Mouse (Mus musculus) midbrain, embryonic 12.5 days (tissue): ENCODE data around the gene Batf. TPM values are rescaled to one million over a fixed set of nuclear protein-coding genes. Genes with fewer than 3 reads are reported as not detected.
"Not testable (repeated sequence)": the region's sequence is repeated elsewhere in the genome, so short reads cannot be mapped to it uniquely, and the experiment has no call there.

Experiments
- ATAC-seq: fragments of 200-750 bp; cut with Nextera tagmentation; 2 replicates; pipeline ENCODE4 v1.8.0; 2017; ENCODE audit warnings: low read depth, moderate TSS enrichment, moderate library complexity; ENCODE audit not compliant: low FRiP score
- H3K27ac ChIP-seq: fragments of 300-500 bp; sonication (generic); replicated peaks from 2 replicates; pipeline ENCODE4 v1.5.1; 2016; ENCODE audit warnings: mild to moderate bottlenecking
- H3K27me3 ChIP-seq: fragments of 300-500 bp; sonication (generic); 2 replicates; pipeline ENCODE4 v1.6.1; 2016; ENCODE audit warnings: mild to moderate bottlenecking
- H3K36me3 ChIP-seq: fragments of 300-500 bp; sonication (generic); 2 replicates; pipeline ENCODE4 v1.6.1; 2016
- H3K4me1 ChIP-seq: fragments of 300-500 bp; sonication (generic); 2 replicates; pipeline ENCODE4 v1.6.1; 2016
- H3K4me2 ChIP-seq: fragments of 300-500 bp; sonication (generic); replicated peaks from 2 replicates; pipeline ENCODE4 v1.6.1; 2016; ENCODE audit warnings: mild to moderate bottlenecking, moderate library complexity
- H3K4me3 ChIP-seq: fragments of 300-500 bp; sonication (generic); 2 replicates; pipeline ENCODE4 v1.5.1; 2016; ENCODE audit warnings: mild to moderate bottlenecking
- H3K9ac ChIP-seq: fragments of 300-500 bp; sonication (generic); replicated peaks from 2 replicates; pipeline ENCODE4 v1.6.1; 2016; ENCODE audit warnings: mild to moderate bottlenecking, moderate library complexity
- H3K9me3 ChIP-seq: fragments of 300-500 bp; sonication (generic); 2 replicates; pipeline ENCODE4 v1.6.1; 2016; ENCODE audit warnings: mild to moderate bottlenecking
- WGBS: fragments of 180-500 bp; shearing (Covaris S2); methylation state at CpG from one replicate; pipeline ENCODE4 v1.1.7; 2016; 5-methylcytosine and 5-hydroxymethylcytosine counted together
- polyA plus RNA-seq: library from polyadenylated mRNA; unstranded; fragments of >200 nt; fragmentation: Nextera tagmentation; extraction: Ambion mirVana; gene quantifications from 2 replicates; pipeline ENCODE4 v1.2.1, GENCODE M21; 2016

The Batf gene
- polyA plus RNA-seq, 1 experiment from 2014 or later = 2.0 TPM

GRCm38 (mm10) chr12:85687846-85688245, 1.4 kb downstream of the Batf start:
- no peak for ATAC-seq
- no peaks in the 10 kb centered on the region for H3K9me3 ChIP-seq
- H3K4me2 ChIP-seq = no peak overlapping the region
- H3K4me3 ChIP-seq = no peak overlapping the region
- no peaks in the 10 kb centered on the region for H3K4me1 ChIP-seq
- no peak overlapping the region for H3K9ac ChIP-seq
- WGBS = 71% methylated on average over 6 of the region's 6 CpGs
- H3K27me3 ChIP-seq = no peaks in the 10 kb centered on the region
- no peaks in the 10 kb centered on the region for H3K36me3 ChIP-seq
- no peak overlapping the region for H3K27ac ChIP-seq

GRCm38 (mm10) chr12:85695787-85696186, 9.3 kb downstream of the Batf start:
- H3K4me1 ChIP-seq = no peaks in the 10 kb centered on the region
- H3K36me3 ChIP-seq = no peaks in the 10 kb centered on the region
- no peaks in the 10 kb centered on the region for H3K9me3 ChIP-seq
- no peak for ATAC-seq
- no peak overlapping the region for H3K9ac ChIP-seq
- 96% methylated on average over 2 of the region's 2 CpGs for WGBS
- H3K27ac ChIP-seq = no peak overlapping the region
- no peak overlapping the region for H3K4me2 ChIP-seq
- H3K27me3 ChIP-seq = peaks cover 4% of the 10 kb centered on the region; the same call in 1 of the 2 replicates
- H3K4me3 ChIP-seq = no peak overlapping the region

DNA sequence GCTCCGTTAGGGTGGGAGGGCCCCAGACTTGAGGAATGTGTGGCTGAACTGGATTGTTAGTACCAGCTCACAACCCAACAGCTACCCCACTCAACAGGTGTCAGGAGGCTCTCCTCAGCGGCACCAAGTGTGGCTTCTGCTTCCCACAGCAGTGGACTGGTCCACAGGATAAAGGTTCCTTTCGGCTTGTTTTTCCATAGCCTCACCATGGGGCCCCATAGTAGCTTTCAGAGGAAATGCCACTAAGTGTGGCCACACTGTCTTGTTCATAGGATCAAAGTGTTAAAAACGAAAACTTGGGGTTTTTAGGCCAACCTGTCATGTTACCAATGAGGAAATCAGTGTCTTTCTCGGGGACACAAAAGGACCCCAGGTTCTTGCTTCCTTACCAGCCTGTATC, 10.0 kb downstream of the Batf start:
- Histone ChIP-seq H3K27ac (no peak overlapping the region), H3K4me3 (no peak overlapping the region), H3K4me1 (no peaks in the 10 kb centered on the region), H3K9me3 (no peaks in the 10 kb centered on the region), H3K36me3 (no peaks in the 10 kb centered on the region), H3K27me3 (peaks cover 4% of the 10 kb centered on the region; the same call in 1 of the 2 replicates), H3K9ac (no peak overlapping the region), H3K4me2 (no peak overlapping the region)
- 81% methylated on average over 5 of the region's 5 CpGs for WGBS
- no peak for ATAC-seq

DNA sequence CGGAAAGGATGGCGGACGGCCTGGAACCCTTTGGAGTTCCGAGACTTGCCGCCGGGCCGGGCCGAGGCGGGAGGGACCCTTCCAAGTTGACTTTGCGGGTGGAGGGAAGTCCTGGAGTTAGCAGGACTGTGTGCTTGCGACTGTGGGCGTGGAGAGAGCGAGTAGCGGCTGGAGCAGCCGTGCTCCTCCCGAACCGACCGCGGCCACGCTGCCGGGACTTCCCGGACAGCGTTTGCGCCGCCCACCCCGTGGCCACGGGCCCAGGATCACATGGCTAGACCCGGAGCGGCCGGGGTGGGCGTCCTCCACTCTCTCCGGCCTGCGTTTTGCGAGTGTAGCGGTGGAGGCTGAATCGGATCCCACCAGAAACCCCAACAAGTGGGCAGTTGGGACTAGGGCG, 11.7 kb downstream of the Batf start:
- WGBS = 32% methylated on average over 11 of the region's 37 CpGs
- not testable (repeated sequence) for H3K27me3 ChIP-seq, H3K4me3 ChIP-seq, H3K27ac ChIP-seq, H3K4me1 ChIP-seq, H3K36me3 ChIP-seq, H3K9me3 ChIP-seq, H3K9ac ChIP-seq, H3K4me2 ChIP-seq
- ATAC-seq = peak; percentile 76

DNA sequence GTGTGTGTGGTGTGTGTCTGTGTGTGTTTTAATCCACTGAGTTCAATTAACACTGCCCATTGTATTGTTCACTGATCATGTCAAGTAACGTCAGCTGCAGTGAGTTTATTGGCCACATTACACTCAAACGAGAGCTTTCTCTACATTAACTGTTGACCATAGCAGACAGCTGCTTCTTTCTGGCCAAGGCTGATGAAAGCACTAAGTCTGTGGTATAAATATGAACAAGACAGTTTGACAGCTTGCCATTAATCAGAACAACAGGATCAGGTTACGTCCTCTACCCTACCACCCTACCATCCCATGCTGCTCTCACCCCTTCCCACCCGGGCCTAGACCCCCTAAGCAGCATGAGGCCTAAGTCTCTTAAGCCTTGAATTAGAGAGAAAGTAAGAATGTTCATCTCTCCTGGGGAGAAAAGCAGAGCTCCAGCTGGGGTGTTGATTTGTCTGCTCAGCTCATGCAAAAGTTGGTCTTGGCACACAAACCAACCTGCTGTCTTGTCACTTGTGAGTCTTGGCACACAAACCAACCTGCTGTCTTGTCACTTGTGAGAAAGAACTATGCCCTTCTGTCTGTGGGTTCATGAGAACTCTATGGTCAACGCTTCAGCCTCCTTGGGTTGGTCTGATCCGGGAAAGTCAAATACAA, 13.8 kb downstream of the Batf start:
- peaks cover 10% of the 10 kb centered on the region for H3K27me3 ChIP-seq
- no peaks in the 10 kb centered on the region for H3K36me3 ChIP-seq
- ATAC-seq = no peak
- H3K4me3 ChIP-seq = no peak overlapping the region
- no peak overlapping the region for H3K9ac ChIP-seq
- no peak overlapping the region for H3K4me2 ChIP-seq
- H3K27ac ChIP-seq = no peak overlapping the region
- H3K4me1 ChIP-seq = peaks cover 4% of the 10 kb centered on the region
- no peaks in the 10 kb centered on the region for H3K9me3 ChIP-seq
- WGBS = 70% methylated on average over 6 of the region's 6 CpGs

DNA sequence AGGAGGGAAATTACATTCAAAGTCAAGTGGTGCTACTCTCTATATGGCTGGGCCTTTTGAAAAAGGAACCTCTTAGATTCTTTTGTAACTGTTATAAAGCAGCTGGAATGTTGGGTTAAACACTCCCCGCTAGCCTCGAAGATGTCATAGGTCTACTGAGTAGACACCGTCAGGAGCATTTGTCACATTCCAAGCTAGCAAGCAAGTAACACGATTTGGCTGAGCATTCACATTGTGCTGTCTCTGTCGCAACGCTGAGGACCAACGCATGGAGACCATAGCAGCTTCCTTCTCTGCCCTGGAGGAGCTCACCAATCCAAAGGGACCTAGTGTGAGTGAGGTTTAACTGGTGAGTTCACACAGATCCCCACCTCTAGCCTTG, 14.4 kb downstream of the Batf start:
- no peak overlapping the region for H3K4me3 ChIP-seq
- H3K9me3 ChIP-seq = no peaks in the 10 kb centered on the region
- no peak overlapping the region for H3K4me2 ChIP-seq
- H3K9ac ChIP-seq = no peak overlapping the region
- H3K36me3 ChIP-seq = no peaks in the 10 kb centered on the region
- ATAC-seq = no peak
- WGBS = 87% methylated on average over 7 of the region's 7 CpGs
- H3K27me3 ChIP-seq = peaks cover 15% of the 10 kb centered on the region
- no peak overlapping the region for H3K27ac ChIP-seq
- H3K4me1 ChIP-seq = peaks cover 9% of the 10 kb centered on the region

GRCm38 (mm10) chr12:85702166-85703055, 15.9 kb downstream of the Batf start:
- Histone ChIP-seq H3K27ac (no peak overlapping the region), H3K27me3 (peaks cover 22% of the 10 kb centered on the region), H3K4me1 (peaks cover 10% of the 10 kb centered on the region), H3K9me3 (no peaks in the 10 kb centered on the region), H3K36me3 (no peaks in the 10 kb centered on the region), H3K4me3 (no peak overlapping the region), H3K9ac (no peak overlapping the region), H3K4me2 (no peak overlapping the region)
- WGBS = 80% methylated on average over 15 of the region's 15 CpGs
- no peak for ATAC-seq

DNA sequence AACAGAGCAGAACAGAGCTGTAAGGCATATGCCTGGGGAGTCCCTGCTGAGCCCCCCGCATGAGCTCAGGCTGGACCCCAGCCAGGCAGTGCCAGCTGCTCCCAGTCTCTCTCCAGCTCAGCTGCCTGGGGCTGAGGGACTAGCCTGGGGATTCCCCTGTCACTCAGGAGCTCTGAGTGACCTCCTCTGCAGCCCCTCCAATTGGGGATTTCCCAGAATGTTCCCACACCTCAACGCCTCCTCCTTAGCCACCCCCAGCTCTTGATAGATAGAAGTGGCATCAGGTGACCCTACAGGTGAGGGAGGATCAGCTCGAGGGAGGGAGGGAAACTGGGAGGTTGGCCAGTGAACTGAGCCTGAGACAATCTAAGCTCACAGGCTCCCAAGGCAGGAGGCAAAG, 17.0 kb downstream of the Batf start:
- Histone ChIP-seq H3K9me3 (no peaks in the 10 kb centered on the region), H3K27me3 (peaks cover 27% of the 10 kb centered on the region), H3K27ac (no peak overlapping the region), H3K4me2 (no peak overlapping the region), H3K9ac (no peak overlapping the region), H3K4me1 (peaks cover 10% of the 10 kb centered on the region), H3K36me3 (no peaks in the 10 kb centered on the region), H3K4me3 (no peak overlapping the region)
- no peak for ATAC-seq
- WGBS = 86% methylated on average over 3 of the region's 3 CpGs

DNA sequence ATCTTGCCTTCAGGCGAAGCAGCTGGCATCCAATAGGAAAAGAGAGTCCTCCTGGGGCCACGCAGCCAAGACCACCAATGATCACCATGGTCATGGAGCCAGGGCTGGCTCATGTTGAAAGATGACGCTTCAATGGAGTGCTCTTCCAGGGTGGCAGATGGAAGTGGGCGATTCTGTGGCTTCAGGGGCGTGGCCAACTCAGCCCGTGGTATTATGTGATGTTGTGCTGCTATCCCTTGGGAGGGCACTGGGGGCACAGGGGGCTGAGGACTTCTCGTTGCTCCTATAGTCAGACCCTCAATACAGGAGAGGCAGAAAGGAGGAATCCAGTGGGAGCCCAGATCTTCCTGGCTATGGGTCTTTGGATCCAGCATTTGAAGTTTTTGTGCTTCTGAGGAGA, 18.1 kb downstream of the Batf start:
- Histone ChIP-seq H3K4me3 (no peak overlapping the region), H3K36me3 (no peaks in the 10 kb centered on the region), H3K4me2 (no peak overlapping the region), H3K27me3 (peaks cover 24% of the 10 kb centered on the region), H3K4me1 (peaks cover 10% of the 10 kb centered on the region), H3K9ac (no peak overlapping the region), H3K27ac (no peak overlapping the region), H3K9me3 (no peaks in the 10 kb centered on the region)
- WGBS = 73% methylated on average over 7 of the region's 7 CpGs
- no peak for ATAC-seq

DNA sequence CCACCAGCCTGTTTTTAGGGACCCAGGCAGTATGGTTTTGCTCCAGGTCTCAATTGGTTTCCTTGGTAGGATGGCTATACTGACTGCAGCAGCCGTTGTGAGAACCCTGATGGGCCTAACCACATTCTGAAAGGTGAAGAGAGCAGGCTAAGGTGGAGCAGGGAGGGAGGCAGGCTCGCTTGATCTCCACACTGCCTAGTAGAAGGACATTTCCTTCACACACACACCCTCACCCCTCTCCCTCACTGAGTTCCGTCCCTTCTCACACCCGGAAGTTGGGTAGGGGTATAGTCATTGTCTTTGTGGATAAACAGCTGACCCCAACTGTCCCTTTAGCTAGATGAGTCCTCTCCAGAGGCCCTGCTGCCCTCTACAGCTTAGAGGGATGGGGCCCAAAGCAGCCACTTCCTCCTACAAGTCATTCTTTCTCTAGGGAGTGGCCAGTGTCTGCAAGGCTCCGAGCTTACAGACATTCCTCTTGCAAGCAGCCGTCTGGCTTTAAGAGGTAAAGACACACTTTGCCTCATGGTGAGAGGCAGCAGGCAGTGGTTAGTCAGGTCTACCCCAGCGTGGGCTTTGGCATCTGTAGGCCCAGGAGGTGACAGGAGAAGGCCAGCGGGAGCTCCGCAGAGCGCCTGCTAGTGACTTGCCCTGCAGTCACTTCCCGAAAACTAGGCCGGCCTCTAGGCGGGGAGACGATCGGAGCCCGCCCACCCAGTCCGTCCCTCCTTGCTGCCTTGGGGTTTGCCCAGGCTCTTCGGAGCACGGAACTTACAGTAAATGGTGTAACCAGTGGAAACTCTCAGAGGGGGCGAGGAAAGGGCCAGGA, 18.7 kb downstream of the Batf start:
- Histone ChIP-seq H3K9me3 (no peaks in the 10 kb centered on the region), H3K27ac (no peak overlapping the region; the same call in 1 of the 2 replicates), H3K4me3 (peak overlapping the region; percentile 34), H3K36me3 (no peaks in the 10 kb centered on the region), H3K27me3 (peaks cover 24% of the 10 kb centered on the region), H3K9ac (peak overlapping the region; percentile 49), H3K4me1 (peaks cover 10% of the 10 kb centered on the region), H3K4me2 (peak overlapping the region; percentile 58)
- WGBS = 14% methylated on average over 20 of the region's 20 CpGs
- no peak for ATAC-seq

DNA sequence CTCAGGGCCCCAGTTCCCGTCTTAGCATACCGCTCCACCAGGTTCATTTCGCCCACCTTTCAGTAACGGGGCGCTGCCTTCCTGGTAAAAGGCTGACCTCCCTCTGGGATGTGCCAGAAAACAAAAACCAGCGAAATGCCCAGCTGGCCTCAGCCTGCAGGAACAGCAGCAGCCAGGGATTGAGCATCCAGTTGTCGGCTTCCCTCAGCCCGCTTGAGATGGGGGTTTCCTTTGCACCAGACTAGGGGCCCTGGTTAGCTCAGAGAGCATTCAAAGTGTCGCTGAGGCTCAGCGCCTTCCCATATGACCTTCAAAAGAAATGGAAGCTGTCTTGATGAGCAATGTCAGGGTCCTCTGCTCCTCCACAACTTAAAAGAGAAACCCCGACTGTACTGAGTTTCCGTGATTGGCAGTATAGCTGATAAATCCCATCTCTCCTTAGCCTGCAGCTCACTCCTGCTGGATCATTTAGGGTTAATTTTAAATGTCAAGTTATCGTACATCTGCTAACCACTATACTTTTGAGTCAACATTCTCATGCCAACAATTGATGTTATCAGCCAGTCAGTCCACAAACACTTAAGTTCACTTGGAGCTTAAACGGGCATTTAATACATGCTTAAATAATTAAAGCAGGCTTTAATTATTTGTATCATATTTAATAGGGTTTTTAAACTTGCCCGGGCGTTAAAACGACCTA, 19.5 kb downstream of the Batf start:
- no peaks in the 10 kb centered on the region for H3K36me3 ChIP-seq
- peaks cover 24% of the 10 kb centered on the region for H3K27me3 ChIP-seq
- peak overlapping the region; percentile 49 for H3K9ac ChIP-seq
- 27% methylated on average over 17 of the region's 17 CpGs for WGBS
- no peak for ATAC-seq
- H3K4me3 ChIP-seq = peak overlapping the region; percentile 34
- H3K4me2 ChIP-seq = peak overlapping the region; percentile 58
- H3K9me3 ChIP-seq = no peaks in the 10 kb centered on the region
- H3K27ac ChIP-seq = no peak overlapping the region
- H3K4me1 ChIP-seq = peaks cover 10% of the 10 kb centered on the region
